Mouse (Mus musculus) R1 (cell line): ENCODE data around the gene Vmn1r32.

Source experiments
- DNase-seq: peaks from one replicate; pipeline ENCODE4 v3.0.0-alpha.2; 2018; ENCODE audit warnings: low read depth, low spot score

Vmn1r32 gene

DNA sequence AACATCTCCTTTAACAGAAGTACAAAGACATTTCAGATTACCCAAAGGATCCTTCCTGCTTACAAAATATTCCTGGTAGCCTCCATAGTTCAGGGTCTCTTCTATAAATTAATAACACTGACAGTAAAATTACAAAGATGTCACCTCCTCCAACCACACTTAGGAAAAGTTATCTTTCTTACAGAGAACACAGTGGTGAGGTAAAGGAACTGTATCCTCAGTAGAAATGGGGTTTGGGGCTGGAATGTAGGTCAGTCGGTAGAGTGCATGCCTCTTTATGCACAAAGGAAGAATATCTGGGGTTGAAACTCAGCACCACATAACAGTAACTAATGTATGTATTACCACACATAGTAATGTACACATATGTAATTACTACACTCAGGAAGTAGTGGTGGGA is at the start of gene Vmn1r32:
Vmn1r32 (minus strand) TSS at position 101 of the 400 bp plus-strand sequence.
- no peak for DNase-seq

DNA sequence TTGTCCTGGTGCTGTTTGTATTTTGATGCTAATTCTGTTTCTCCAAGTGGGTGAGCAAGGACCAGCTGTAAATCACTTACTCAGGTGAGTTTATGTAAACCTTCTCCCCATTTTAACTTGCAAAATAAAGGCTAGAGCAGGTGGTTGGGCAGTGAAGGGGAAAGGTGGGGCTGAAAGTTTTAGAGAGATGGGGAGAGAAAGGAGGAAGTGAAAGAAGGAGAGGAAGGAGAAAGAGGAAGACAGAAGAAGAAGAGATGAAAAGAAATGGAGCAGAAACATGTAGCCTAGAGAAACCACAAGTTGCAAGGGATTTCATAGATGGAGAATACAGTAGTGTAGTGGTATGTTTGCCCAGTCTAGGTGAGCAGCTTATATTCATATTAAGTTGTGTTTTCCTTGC is 35.9 kb upstream of the Vmn1r32 start:
- no peak for DNase-seq

DNA sequence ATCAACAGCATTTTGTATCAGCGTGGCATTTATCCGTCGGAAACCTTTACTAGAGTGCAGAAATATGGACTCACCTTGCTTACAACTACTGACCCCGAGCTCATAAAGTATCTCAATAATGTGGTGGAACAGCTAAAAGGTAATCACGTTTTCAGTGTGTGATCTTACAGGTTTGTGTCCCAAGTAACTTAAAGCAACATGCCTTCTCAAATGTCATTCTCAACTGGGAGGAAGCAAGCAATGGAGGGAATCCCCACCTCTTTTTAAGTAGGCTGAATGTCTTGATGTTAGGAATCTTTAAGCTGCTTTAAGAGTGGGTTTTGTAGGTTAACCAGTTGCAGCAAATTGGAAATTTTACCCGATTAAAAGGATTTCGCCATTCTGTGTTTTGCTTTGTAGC is 23.9 kb downstream of the Vmn1r32 start:
- no peak for DNase-seq

DNA sequence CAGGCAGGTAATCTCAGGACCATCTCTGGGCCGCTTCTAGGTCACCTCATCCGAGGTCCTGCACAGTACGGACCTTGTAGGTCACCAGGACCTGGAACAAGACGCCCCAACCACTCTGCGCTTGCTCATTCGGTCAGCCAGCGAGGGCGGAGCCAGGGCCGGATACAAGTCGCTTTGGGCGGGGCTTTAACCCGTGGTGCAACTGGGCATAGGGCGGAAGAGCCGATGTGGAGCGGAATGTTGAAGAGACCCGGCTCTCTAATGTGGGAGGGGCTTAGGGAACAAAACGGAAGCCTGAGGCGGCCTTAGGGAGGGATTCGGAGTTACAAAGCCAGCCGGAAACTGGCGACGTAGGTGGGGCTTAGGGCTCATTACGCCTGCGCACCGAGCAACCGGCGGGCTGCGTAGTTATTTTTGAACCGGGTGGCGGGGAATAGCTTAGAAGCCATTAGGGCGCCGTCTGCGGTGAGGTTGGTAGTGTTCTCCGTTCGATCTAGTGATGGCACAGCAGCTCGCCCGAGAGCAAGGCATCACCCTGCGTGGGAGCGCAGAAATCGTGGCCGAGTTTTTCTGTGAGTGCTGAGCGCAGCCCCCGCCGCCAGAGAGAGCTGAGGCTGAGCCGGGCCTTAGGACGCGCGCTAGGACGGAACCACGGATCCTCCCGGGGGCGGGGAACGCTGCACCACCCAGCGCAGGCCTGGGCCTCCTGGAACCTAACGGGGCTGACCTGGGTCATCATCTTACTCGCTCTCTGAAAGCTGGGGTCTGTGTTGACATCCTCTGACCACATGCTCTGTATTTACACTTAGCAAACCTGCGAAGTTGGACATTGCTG is 24.7 kb downstream of the Vmn1r32 start, which contains the start of gene Mad2l1:
Mad2l1 (plus strand) TSS at position 363 of the 835 bp plus-strand sequence.
- DNase-seq = peak; percentile 100

DNA sequence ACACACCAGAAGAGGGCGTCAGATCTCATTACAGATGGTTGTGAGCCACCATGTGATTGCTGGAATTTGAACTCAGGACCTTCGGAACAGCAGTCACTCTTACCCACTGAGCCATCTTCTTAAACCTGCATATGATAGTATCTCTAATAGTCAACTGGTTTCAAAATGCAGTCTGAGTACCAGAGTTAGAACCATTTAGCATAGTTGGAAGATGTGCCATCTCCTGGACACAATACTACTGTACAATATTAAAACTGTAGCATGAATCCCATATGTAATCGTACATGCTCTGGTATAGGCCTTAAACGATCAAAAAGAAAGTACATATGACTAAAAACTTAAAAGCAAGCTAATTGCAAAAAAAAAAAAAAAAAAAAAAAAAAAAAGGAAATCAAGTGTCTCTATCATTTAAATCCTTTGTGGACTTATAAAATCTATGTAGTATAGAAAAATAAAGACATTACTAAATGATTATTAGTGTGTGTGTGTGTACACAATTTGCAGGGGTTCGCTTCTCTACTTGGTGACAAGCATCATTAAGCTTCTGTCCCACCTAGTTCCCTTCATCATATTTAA is 25.4 kb downstream of the Vmn1r32 start:
- DNase-seq = no peak

DNA sequence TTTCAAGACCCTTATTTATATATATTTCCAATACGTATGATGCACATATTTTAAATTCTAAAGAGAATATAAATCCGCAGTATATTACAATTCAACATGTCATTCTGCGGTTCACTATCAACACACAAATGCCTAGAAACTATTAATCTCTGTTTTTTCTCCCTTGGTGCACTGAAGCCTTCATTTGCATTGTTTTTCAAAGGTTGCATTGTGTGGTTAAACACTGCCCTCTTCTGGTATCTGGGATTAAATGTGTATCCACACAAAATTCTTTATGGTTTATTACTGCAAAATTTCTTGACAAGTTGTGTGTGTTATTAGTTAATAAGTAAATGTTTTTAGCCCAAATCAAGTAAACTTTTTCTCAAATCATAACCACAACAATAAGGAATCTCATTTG is 26.7 kb downstream of the Vmn1r32 start:
- DNase-seq = peak; percentile 62

DNA sequence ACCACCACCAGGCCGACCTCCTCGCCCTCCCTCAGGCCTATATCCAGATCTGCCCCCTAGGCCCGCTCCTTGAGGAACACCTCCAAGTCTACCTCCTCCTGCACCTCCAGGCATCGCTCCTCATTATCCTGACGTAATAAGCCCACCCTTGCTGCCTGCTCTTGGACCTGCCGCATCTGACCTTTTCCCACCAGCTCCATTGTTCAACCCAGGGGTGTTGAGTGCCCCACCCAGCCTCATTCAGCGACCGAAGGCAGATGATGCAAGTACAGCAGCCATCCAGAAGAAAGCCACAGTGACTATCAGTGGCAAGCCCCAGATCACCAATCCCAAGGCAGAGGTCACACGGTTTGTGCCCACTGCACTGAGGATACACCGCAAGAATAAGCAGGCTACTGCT is 31.5 kb downstream of the Vmn1r32 start:
- peak; percentile 27 for DNase-seq

DNA sequence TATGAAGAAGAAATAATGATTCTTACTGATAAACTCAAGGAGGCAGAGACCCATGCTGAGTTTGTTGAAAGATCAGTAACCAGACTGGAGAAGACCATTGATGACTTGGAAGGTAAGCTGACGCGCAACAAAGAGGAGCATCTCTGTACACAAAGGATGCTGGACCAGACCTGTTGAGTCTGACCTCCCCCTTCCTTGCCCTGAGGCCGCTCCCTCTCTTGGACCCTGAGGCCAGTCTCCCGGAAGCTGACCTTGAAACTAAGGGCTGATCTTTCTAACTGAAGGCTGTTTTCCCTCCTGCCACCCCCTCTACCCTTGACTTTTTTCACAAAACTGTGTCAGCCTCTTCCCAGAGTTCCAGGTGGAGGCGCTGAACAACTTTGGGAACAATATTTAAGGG is 43.5 kb downstream of the Vmn1r32 start:
- no peak for DNase-seq
